Mouse (Mus musculus) liver, embryonic 11.5 days (tissue): ENCODE measurements at regions not wholly inside any gene's neighbourhood (a gene's known extent, or its start where the extent isn't known, plus 50 kb on each side); places are given as distances from the start of the nearest gene placed in this dataset.

ENCODE experiments used
- ATAC-seq: fragments of 200-750 bp; cut with Nextera tagmentation; replicated peaks from 2 replicates; pipeline ENCODE4 v1.8.0; 2017; ENCODE audit warnings: moderate number of reproducible peaks, mild to moderate bottlenecking, moderate TSS enrichment, moderate library complexity; ENCODE audit not compliant: low FRiP score
- DNase-seq: peaks from one replicate; pipeline ENCODE4 v3.0.0-alpha.2; 2017; ENCODE audit warnings: low spot score
- H3K27ac ChIP-seq: fragments of 300-500 bp; sonication (generic); 2 replicates; pipeline ENCODE4 v1.5.1; 2014; ENCODE audit warnings: mild to moderate bottlenecking, low read depth, low read length, control low read depth
- H3K27me3 ChIP-seq: fragments of 300-500 bp; sonication (generic); replicated peaks from 2 replicates; pipeline ENCODE4 v1.6.1; 2014; ENCODE audit warnings: low read length, mixed read lengths; ENCODE audit not compliant: control insufficient read depth, insufficient read depth
- H3K36me3 ChIP-seq: fragments of 300-500 bp; sonication (generic); 2 replicates; pipeline ENCODE4 v1.6.1; 2014; ENCODE audit warnings: mild to moderate bottlenecking, low read length, moderate library complexity, mixed read lengths; ENCODE audit not compliant: control insufficient read depth, insufficient read depth
- H3K4me1 ChIP-seq: fragments of 300-500 bp; sonication (generic); replicated peaks from 2 replicates; pipeline ENCODE4 v1.6.1; 2014; ENCODE audit warnings: low read length, mixed read lengths; ENCODE audit not compliant: control insufficient read depth, insufficient read depth
- H3K4me2 ChIP-seq: fragments of 300-500 bp; sonication (generic); 2 replicates; pipeline ENCODE4 v1.6.1; 2014; ENCODE audit warnings: mild to moderate bottlenecking, control low read depth, moderate library complexity
- H3K4me3 ChIP-seq: fragments of 300-500 bp; sonication (generic); 2 replicates; pipeline ENCODE4 v1.5.1; 2014; ENCODE audit warnings: low read depth, low read length, control low read depth
- H3K9ac ChIP-seq: fragments of 300-500 bp; sonication (generic); 2 replicates; pipeline ENCODE4 v1.6.1; 2014; ENCODE audit warnings: low read depth, low read length, control low read depth
- H3K9me3 ChIP-seq: fragments of 300-500 bp; sonication (generic); 2 replicates; pipeline ENCODE4 v1.6.1; 2016; ENCODE audit warnings: low read length, inconsistent platforms, mixed read lengths; ENCODE audit not compliant: control insufficient read depth
- WGBS: fragments of 180-500 bp; shearing (Covaris S2); extraction: QIAGEN DNeasy Blood & Tissue Kit; methylation state at CpG from one replicate; pipeline ENCODE4 v1.1.7; 2014; 5-methylcytosine and 5-hydroxymethylcytosine counted together

- WGBS = 67% methylated on average over 4 of the region's 4 CpGs
- H3K4me2 ChIP-seq = no peak overlapping the region
- H3K9ac ChIP-seq = no peak overlapping the region
- ATAC-seq (no peak), DNase-seq (no peak)
- no peak overlapping the region for H3K4me3 ChIP-seq
- H3K27ac ChIP-seq = no peak overlapping the region
- H3K27me3 ChIP-seq = no peaks in the 10 kb centered on the region
- no peaks in the 10 kb centered on the region for H3K36me3 ChIP-seq
- H3K4me1 ChIP-seq = no peaks in the 10 kb centered on the region
- H3K9me3 ChIP-seq = no peaks in the 10 kb centered on the region
Measured at GRCm38 (mm10) chr13:116036166-116036565, 273.3 kb downstream of the Isl1 start.

- DNase-seq (no peak), ATAC-seq (no peak)
- Histone ChIP-seq H3K4me3 (no peak overlapping the region), H3K36me3 (no peaks in the 10 kb centered on the region), H3K9ac (no peak overlapping the region), H3K4me1 (no peaks in the 10 kb centered on the region), H3K4me2 (no peak overlapping the region), H3K27ac (no peak overlapping the region), H3K27me3 (no peaks in the 10 kb centered on the region), H3K9me3 (no peaks in the 10 kb centered on the region)
- 74% methylated on average over 2 of the region's 2 CpGs for WGBS
Measured at GRCm38 (mm10) chr13:116030152-116030720, 279.3 kb downstream of the Isl1 start.

GRCm38 (mm10) chr13:116028583-116028982 is 280.9 kb downstream of the Isl1 start:
- H3K9ac ChIP-seq = no peak overlapping the region

GRCm38 (mm10) chr13:116027147-116027546 is 282.3 kb downstream of the Isl1 start:
- WGBS = 55% methylated on average over 2 of the region's 2 CpGs
- Histone ChIP-seq H3K27me3 (no peaks in the 10 kb centered on the region), H3K9me3 (no peaks in the 10 kb centered on the region), H3K9ac (no peak overlapping the region), H3K4me3 (no peak overlapping the region), H3K36me3 (no peaks in the 10 kb centered on the region), H3K27ac (no peak overlapping the region), H3K4me2 (no peak overlapping the region), H3K4me1 (no peaks in the 10 kb centered on the region)
- no peak for DNase-seq
- no peak for ATAC-seq

More at GRCm38 (mm10) chr13:116028583-116028982, 280.9 kb downstream of the Isl1 start:
- no peak for ATAC-seq
- no peak overlapping the region for H3K4me3 ChIP-seq
- 73% methylated on average over 2 of the region's 2 CpGs for WGBS
- no peak for DNase-seq
- no peaks in the 10 kb centered on the region for H3K4me1 ChIP-seq
- no peak overlapping the region for H3K4me2 ChIP-seq
- no peak overlapping the region for H3K27ac ChIP-seq
- no peaks in the 10 kb centered on the region for H3K27me3 ChIP-seq
- H3K9me3 ChIP-seq = no peaks in the 10 kb centered on the region
- no peaks in the 10 kb centered on the region for H3K36me3 ChIP-seq

- no peaks in the 10 kb centered on the region for H3K27me3 ChIP-seq
- ATAC-seq = no peak
- no peaks in the 10 kb centered on the region for H3K36me3 ChIP-seq
- H3K27ac ChIP-seq = no peak overlapping the region
- WGBS = 71% methylated on average over 5 of the region's 5 CpGs
- H3K4me2 ChIP-seq = no peak overlapping the region
- no peaks in the 10 kb centered on the region for H3K4me1 ChIP-seq
- H3K4me3 ChIP-seq = no peak overlapping the region
- no peak for DNase-seq
- no peak overlapping the region for H3K9ac ChIP-seq
- H3K9me3 ChIP-seq = no peaks in the 10 kb centered on the region
Measured at GRCm38 (mm10) chr13:116017886-116018285, 291.6 kb downstream of the Isl1 start.

DNA sequence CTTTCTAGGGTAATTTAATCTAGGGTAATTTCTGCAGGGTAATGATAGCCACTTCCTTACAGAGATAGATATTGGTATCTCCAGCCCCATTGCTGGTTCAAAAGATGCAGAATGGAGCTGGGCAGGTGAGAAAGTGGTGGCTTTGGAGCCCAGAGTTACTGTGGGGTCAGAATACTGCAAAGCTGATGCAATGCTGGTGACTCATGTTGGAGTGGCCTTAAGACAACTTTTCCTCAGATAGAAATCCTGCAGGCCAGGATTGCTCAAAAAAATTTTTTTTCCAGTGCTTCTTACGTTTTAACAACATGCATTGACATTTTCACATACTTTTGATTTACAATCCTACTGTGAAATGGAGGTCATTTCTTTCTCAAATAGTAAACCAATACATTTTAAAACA is 305.8 kb downstream of the Isl1 start:
- Histone ChIP-seq H3K9ac (no peak overlapping the region), H3K4me3 (no peak overlapping the region), H3K27me3 (no peaks in the 10 kb centered on the region), H3K9me3 (no peaks in the 10 kb centered on the region), H3K27ac (no peak overlapping the region), H3K4me2 (no peak overlapping the region), H3K4me1 (no peaks in the 10 kb centered on the region), H3K36me3 (no peaks in the 10 kb centered on the region)
- WGBS = 68% methylated on average over 1 of the region's 1 CpGs
- DNase-seq (no peak), ATAC-seq (no peak)

DNA sequence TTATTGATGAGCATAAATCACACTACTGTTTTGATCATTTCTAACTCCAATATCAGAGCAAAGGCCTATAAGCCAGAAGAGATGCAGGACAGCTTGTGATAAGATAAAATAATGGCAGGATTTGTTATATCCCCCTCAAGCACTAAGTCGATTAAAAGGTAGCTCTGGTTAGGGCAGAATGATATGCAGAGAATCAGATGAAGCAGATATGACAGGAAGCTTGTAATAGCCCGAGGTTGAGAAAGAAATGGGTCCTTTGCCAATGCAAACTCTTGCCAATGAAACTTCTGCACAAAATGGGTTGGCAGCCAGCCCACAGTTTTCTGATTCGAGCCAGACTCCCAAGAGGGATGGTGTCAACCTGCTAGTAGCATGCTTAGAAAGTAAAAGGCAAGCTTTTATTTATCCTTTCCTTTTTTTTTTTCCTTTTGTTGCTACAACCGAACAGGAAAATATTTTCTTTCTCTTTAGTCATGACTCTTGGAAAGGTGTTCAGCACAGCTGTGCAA is 307.0 kb downstream of the Isl1 start:
- Histone ChIP-seq H3K27me3 (no peaks in the 10 kb centered on the region), H3K9ac (no peak overlapping the region), H3K27ac (no peak overlapping the region), H3K4me2 (no peak overlapping the region), H3K9me3 (no peaks in the 10 kb centered on the region), H3K36me3 (no peaks in the 10 kb centered on the region), H3K4me1 (no peaks in the 10 kb centered on the region), H3K4me3 (no peak overlapping the region)
- DNase-seq (no peak), ATAC-seq (no peak)
- WGBS = 71% methylated on average over 4 of the region's 4 CpGs

DNA sequence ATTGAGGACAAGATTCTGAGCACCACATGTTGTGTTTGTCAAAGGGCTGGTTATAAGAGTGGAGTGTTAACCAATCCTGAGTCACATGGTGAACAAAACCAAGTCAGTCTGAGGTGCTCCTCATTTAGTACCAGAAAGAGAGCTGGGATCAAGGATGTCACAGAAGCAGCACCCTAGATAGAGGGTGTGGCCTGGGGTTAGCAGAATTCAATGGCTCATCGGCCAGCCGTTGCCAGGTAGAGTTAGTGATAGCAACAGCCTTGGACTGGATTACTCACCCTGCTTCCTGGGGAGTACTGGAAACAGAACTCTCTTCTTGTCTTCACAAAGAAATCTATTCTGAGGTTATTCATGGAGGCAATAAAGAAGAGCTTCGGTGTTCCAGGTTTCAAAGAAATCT is 318.9 kb downstream of the Isl1 start:
- Histone ChIP-seq H3K4me3 (no peak overlapping the region), H3K9ac (no peak overlapping the region), H3K4me2 (no peak overlapping the region), H3K9me3 (no peaks in the 10 kb centered on the region), H3K4me1 (no peaks in the 10 kb centered on the region), H3K36me3 (no peaks in the 10 kb centered on the region), H3K27me3 (no peaks in the 10 kb centered on the region), H3K27ac (no peak overlapping the region)
- DNase-seq (no peak), ATAC-seq (no peak)
- 66% methylated on average over 3 of the region's 3 CpGs for WGBS

DNA sequence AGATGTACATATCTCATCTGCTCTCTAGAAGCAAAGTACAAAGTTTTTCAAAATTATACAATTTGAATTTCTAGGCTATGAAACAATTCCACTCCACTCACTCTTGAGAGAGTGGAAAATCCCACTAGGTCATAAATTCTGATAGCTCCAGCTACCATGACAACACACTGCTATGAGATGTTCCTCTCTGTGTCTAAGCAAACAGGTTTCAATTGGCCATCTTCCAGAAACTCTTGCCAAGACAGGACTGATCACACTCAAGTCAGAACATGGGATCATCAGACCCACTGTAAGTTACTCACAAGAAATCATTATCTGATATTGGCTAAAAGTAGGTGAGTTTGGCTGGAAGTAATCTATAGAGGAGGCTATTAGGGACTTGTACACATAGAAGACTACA is 320.4 kb downstream of the Isl1 start:
- Histone ChIP-seq H3K4me1 (no peaks in the 10 kb centered on the region), H3K36me3 (no peaks in the 10 kb centered on the region), H3K27me3 (no peaks in the 10 kb centered on the region), H3K4me3 (no peak overlapping the region), H3K9ac (no peak overlapping the region), H3K9me3 (no peaks in the 10 kb centered on the region), H3K4me2 (no peak overlapping the region), H3K27ac (no peak overlapping the region)
- ATAC-seq = no peak
- DNase-seq = no peak
